Mouse (Mus musculus): ENCODE results near the gene Tanc2.

Tanc2 gene

GRCm38 (mm10) chr11:105922769-105923663 is 333.2 kb downstream of the Tanc2 start:
- no peak for DNase-seq (ENCODE audit: low read depth, low spot score)

GRCm38 (mm10) chr11:105927065-105928030 is 337.6 kb downstream of the Tanc2 start:
- DNase-seq (ENCODE audit: low read depth, low spot score) = peak; percentile 65

GRCm38 (mm10) chr11:105928171-105928570 is 338.4 kb downstream of the Tanc2 start:
- no peak for DNase-seq (ENCODE audit: low read depth, low spot score)

- no peak for DNase-seq (ENCODE audit: low read depth, low spot score)
Observed at GRCm38 (mm10) chr11:105931380-105931779, 341.6 kb downstream of the Tanc2 start.

GRCm38 (mm10) chr11:105933746-105934145 is 344.0 kb downstream of the Tanc2 start:
- no peak for DNase-seq (ENCODE audit: low read depth, low spot score)

- DNase-seq (ENCODE audit: low read depth, low spot score) = no peak
Observed at GRCm38 (mm10) chr11:105934303-105934711, 344.5 kb downstream of the Tanc2 start.

GRCm38 (mm10) chr11:105934816-105935215 is 345.0 kb downstream of the Tanc2 start:
- no peak for DNase-seq (ENCODE audit: low read depth, low spot score)

GRCm38 (mm10) chr11:105935496-105935895 is 345.7 kb downstream of the Tanc2 start:
- no peak for DNase-seq (ENCODE audit: low read depth, low spot score)

GRCm38 (mm10) chr11:105936200-105936599 is 346.4 kb downstream of the Tanc2 start:
- DNase-seq (ENCODE audit: low read depth, low spot score) = no peak

- no peak for DNase-seq (ENCODE audit: low read depth, low spot score)
Observed at GRCm38 (mm10) chr11:105936974-105937373, 347.2 kb downstream of the Tanc2 start.

- DNase-seq (ENCODE audit: low read depth, low spot score) = no peak
Observed at GRCm38 (mm10) chr11:105938771-105939170, 349.0 kb downstream of the Tanc2 start.

- DNase-seq (ENCODE audit: low read depth, low spot score) = no peak
Observed at GRCm38 (mm10) chr11:105941973-105942372, 352.2 kb downstream of the Tanc2 start.

- DNase-seq (ENCODE audit: low read depth, low spot score) = no peak
Observed at GRCm38 (mm10) chr11:105943133-105944102, 353.6 kb downstream of the Tanc2 start.

GRCm38 (mm10) chr11:105944126-105944621 is 354.4 kb downstream of the Tanc2 start:
- no peak for DNase-seq (ENCODE audit: low read depth, low spot score)

- no peak for DNase-seq (ENCODE audit: low read depth, low spot score)
Observed at GRCm38 (mm10) chr11:105944770-105945672, 355.2 kb downstream of the Tanc2 start.

GRCm38 (mm10) chr11:105946694-105947154 is 356.9 kb downstream of the Tanc2 start:
- DNase-seq (ENCODE audit: low read depth, low spot score) = no peak

GRCm38 (mm10) chr11:105948255-105948654 is 358.5 kb downstream of the Tanc2 start:
- no peak for DNase-seq (ENCODE audit: low read depth, low spot score)

- no peak for DNase-seq (ENCODE audit: low read depth, low spot score)
Observed at GRCm38 (mm10) chr11:105950519-105950918, 360.7 kb downstream of the Tanc2 start.

GRCm38 (mm10) chr11:105951601-105952044 is 361.8 kb downstream of the Tanc2 start:
- DNase-seq (ENCODE audit: low read depth, low spot score) = no peak
